Mouse (Mus musculus) c-Kit-positive CD71-negative TER-119-negative erythroid progenitor cells, embryonic 14.5 days (primary cell): ENCODE results near the gene Tnk1.
"Not testable (repeated sequence)": the region's sequence is repeated elsewhere in the genome, so short reads cannot be mapped to it uniquely, and the experiment has no call there.

Experiments
- DNase-seq: peaks from one replicate; pipeline ENCODE4 v3.0.0-alpha.2; 2013; ENCODE audit warnings: low read depth

Gene Tnk1

DNA sequence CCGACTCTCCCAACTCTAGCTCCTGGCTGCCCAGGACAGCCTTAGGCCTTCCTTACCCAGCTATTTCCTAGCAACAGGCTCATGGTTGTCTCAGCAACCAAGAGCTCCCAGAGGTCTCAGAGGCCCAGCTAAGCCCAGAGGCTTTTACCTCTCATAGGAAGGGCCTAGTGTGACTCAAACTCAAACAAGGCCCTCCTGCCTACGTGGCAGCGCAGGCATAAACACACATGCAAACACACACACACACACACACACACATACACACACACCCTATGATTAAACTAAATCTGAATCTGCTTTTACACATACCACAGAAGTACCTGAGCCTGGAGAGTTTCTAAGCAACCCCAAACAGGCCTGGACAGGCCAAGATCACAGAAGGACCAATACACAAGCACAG lies 19.9 kb upstream of the Tnk1 start:
- no peak for DNase-seq

GRCm38 (mm10) chr11:69877878-69878277 lies 19.3 kb upstream of the Tnk1 start, which contains the start of gene Tmem95:
Tmem95 (minus strand) TSS chr11:69878018.
- DNase-seq = no peak

- peak; percentile 94 for DNase-seq
Measured at GRCm38 (mm10) chr11:69876867-69877266, 18.3 kb upstream of the Tnk1 start.

DNA sequence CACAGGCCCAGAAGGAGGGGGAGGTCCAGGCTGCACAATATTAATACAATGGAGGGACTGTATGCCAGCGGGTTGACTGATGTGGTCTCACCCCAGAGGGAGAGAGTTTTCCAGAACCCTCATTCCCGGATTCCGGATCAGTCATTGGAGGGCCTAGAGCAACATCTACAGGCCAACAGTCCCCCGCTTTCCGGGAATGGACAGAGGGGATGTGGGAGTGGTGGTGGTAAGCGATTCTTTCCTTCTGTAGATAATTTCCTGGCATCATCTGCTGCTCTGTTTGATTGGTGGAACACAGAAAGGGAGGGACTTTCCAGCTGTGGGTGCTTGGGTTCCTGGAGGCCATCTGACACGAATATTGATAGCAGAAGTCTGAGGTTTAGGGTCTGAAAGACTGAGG lies 17.7 kb upstream of the Tnk1 start:
- no peak for DNase-seq

DNA sequence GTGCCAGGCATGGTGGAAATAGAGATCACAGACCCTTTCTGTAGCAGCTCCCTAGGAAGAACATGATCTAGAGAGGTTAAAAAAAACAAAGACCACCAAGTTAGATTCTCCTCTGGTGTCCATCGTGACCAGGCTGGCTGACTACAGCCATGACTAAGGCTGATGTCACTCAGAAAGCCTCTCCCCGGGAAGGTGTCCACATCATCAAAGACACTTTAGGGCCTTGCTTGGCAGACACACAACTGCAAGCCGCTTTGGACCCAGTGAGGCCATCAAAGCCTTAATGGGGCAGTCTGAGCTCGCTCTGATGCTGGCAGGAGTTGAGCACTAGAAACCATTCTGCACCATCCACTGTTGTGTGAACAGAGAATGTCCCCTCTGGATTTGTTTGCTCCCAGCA lies 13.9 kb upstream of the Tnk1 start:
- no peak for DNase-seq

- DNase-seq = no peak
Measured at GRCm38 (mm10) chr11:69871822-69872221, 13.3 kb upstream of the Tnk1 start.

DNA sequence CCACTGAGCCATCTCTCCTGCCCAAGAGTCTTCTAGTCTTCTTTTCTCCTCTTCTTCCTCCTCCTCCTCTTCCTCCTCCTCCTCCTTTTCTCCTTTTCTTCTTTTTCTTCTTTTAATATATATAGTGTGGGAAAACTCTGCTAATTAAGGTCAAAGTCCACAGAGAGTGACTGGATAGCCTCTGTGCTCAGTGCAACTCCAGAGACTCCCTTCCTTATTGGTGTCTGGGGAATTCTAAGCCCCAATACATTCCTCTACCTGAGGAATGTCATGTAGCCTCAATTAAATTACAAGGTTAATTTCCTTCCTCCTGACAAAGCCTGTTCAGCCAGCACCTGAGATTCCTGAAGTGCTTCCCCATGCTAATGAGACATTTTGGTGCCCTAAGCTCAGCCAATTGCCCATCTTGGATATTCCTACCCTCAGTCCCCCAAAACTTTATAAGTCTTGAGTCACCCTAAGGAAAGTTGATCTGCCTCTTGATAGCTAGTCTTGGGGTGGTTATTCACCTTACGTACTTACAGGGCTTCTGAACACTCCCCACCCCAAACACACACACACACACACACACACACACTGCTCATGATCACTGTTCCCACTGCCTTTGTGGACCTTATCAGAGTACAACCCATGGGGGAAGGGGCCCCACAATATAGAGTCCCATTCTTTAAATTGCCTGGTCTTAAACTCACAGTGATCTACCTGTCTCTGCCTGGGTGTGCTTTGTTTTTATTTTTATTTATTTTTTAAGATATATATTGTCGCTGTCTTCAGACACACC lies 11.9 kb upstream of the Tnk1 start:
- no peak for DNase-seq

GRCm38 (mm10) chr11:69867335-69867734 lies 8.8 kb upstream of the Tnk1 start:
- DNase-seq = no peak

DNA sequence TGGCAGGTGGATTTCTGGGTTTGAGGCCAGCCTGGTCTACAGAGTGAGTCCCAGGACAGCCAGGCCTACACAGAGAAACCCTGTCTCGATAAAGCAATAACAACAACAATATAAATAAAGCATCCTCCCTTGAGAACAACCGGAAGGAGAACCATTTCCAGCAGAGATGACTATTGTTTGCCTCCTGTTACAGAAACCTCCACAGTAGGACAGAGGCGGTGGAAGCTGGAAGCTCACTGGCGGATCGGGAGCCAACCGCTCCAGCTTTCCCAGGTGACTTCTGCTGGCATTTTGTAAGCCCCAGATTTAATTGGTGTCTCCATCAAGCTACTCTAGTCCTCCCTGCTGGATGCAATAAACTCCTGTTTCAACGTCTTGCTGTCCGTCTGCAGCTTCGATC lies 7.0 kb upstream of the Tnk1 start:
- no peak for DNase-seq

DNA sequence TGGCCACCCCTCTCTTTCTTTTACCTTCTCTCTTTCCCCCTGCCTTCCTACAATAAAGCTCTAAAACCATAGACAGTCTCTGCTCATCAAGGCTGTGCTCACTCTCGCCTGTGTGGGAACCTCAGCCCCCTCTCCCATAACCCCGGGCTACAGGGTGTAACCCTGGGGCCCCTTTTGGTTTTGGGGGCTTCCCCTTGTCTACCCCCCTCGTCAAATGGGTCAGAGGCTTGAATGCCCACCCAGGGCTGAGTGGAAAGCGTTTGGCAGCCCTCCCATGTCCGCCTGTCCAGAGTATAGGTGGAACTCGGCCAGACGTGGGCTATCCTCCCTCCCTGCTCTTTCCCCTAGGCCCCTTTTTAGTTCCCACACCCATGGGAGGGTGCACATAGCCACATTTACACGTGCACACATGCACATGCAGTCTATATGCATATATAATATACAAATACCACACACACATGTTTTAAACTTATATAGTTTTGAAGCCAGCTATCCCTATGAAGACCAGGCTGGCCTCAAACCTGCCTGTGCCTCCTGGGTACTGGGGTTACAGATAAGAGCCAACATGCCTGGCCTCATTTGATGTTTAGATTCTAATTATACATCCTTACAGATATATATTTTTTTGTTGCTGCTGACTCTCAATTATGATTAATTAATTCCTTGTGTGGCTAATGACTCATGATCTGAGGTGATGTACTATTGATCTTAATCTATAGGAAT lies 5.8 kb upstream of the Tnk1 start:
- no peak for DNase-seq

- not testable (repeated sequence) for DNase-seq
Measured at GRCm38 (mm10) chr11:69863729-69864128, 5.2 kb upstream of the Tnk1 start.

- no peak for DNase-seq
Measured at GRCm38 (mm10) chr11:69855347-69855746, 3.2 kb downstream of the Tnk1 start.

DNA sequence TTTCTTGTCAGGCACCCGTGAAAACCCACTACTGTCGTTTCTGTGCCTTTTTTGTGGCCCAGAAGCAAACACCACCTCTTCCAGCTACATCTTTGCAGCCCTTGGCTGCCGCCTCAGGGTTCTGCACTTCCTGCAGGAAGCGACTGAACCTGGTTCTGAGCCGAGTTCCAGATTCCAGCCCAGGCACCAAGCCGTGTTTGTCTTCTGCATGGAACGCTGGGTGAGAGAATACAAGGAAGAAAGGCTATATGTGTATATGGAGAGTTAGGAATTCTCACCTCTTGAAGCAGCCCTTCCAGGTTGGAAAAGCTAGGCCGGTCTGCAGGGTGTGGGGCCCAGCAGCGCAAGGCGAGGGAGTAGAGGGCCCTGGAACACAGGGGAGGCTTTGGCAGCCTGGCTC lies 3.9 kb downstream of the Tnk1 start:
- DNase-seq = no peak

DNA sequence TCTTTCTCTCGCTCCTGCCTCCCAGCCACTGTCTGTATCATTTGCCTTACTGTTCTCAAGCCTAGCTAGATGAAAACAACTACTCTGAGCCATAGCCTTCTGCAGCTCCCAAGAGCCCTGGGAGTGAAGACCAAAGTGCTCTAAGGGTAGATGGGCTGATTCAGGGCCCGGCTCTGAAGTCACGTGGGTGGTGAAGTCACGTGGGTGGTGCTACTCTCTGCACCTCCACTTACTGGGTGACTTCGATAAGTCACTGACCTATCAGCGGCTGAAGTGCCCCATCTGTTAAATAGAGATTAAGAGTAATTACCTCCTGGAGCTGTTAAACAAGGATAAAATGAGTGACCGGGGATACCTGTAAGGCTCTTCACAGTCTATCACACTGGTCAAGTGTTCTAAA lies 4.5 kb downstream of the Tnk1 start:
- DNase-seq = peak; percentile 73

GRCm38 (mm10) chr11:69850754-69851153 lies 7.8 kb downstream of the Tnk1 start:
- no peak for DNase-seq

DNA sequence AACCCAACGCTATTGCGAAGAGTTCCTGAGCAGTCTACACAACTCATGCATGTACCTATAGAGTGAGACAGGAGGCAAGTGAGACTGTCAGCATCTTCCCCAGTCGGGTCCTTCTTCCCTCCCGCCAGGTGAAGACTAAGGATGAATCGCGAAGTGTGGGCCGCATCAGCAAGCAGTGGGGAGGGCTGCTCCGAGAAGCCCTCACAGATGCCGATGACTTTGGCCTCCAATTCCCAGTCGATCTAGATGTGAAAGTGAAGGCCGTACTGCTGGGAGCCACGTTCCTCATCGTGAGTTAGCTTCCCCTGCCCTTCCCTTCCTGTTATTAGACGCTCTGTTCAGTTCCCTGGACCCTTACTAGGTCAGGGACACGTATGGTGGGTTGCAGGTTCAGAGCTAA lies 8.6 kb downstream of the Tnk1 start:
- DNase-seq = no peak

GRCm38 (mm10) chr11:69849128-69849527 lies 9.4 kb downstream of the Tnk1 start:
- DNase-seq = no peak

- no peak for DNase-seq
Measured at GRCm38 (mm10) chr11:69848021-69848420, 10.5 kb downstream of the Tnk1 start.

DNA sequence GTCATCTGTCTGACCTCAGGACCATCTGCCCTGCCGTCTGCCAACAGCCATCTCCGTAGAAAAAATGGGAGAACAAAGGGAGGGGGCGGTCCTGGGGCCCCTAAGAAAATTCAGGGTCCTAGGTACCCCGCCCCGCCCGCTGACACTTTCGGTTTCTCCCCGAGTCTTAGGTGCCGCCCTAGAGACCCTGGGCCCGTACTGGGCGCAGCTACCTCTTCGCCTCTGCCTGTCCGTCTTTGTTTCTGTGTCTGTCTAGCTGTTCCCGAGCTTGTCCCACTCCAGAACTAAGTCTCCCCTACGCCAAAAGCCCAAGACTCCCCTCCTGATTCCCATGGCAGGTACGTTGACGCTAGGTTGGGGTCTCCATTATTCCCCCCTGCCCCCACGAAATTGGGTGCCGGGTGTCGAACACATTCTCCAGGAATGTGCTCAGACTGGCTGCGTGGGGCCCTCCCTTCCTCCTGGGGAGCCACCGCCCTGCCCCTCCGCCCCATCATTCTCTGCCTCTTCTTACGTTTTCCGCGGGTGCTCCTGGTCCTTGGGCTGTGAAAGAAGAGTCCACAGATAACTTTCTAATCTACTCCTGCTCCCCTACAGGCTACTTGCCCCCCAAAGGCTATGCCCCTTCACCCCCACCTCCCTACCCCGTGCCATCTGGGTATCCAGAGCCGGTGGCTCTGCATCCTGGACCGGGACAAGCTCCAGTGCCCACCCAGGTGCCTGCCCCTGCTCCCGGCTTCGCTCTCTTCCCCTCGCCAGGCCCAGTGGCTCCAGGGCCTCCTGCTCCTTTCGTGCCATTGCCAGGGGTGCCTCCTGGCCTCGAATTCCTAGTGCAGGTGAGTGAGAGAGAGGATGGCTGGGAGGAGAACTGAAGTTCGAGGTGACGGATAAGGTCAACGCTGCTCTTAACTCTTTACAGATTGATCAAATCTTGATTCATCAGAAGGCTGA lies 11.5 kb downstream of the Tnk1 start:
- DNase-seq = no peak

- peak; percentile 87 for DNase-seq
Measured at GRCm38 (mm10) chr11:69846198-69846680, 12.3 kb downstream of the Tnk1 start, which contains the start of gene Plscr3. Plscr3 (plus strand) TSS chr11:69846376.

DNA sequence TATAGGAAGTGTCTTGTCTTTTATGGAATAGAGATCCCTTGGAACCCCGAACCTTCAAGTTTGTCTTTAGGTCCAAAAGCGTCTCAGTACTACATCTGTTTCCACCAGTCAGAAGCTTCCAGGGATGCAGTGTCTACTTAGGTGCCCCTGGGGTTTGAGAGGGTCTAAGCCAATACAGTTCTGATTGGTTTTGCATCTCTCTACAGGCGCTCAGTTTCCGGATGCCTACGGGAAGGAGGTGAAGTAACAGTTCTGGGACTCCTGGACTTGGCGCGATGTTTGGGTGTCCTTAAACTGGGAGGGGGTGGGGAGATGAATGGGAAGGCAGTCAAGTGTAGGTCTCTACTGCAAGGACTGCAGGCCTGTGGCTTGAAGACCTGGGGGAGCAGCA lies 19.8 kb downstream of the Tnk1 start:
- no peak for DNase-seq
